Mouse (Mus musculus) forebrain, embryonic 13.5 days (tissue): ENCODE measurements at regions not wholly inside any gene's neighbourhood (a gene's known extent, or its start where the extent isn't known, plus 50 kb on each side); places are given as distances from the start of the nearest gene placed in this dataset.
A peak's percentile ranks its signal among the peaks of the same experiment; 100 is the strongest.

Experiments used
- ATAC-seq: fragments of 200-750 bp; cut with Nextera tagmentation; 2 replicates; pipeline ENCODE4 v1.8.0; 2017
- H3K27ac ChIP-seq: fragments of 300-500 bp; sonication (generic); 2 replicates; pipeline ENCODE4 v1.5.1; 2015; ENCODE audit warnings: inconsistent platforms, mild to moderate bottlenecking, moderate library complexity
- H3K27me3 ChIP-seq: fragments of 300-500 bp; sonication (generic); 2 replicates; pipeline ENCODE4 v1.6.1; 2015; ENCODE audit warnings: mild to moderate bottlenecking, inconsistent platforms
- H3K36me3 ChIP-seq: fragments of 300-500 bp; sonication (generic); 2 replicates; pipeline ENCODE4 v1.6.1; 2015; ENCODE audit warnings: mild to moderate bottlenecking, inconsistent platforms; ENCODE audit not compliant: poor library complexity, severe bottlenecking
- H3K4me1 ChIP-seq: fragments of 300-500 bp; sonication (generic); 2 replicates; pipeline ENCODE4 v1.6.1; 2015; ENCODE audit warnings: inconsistent platforms
- H3K4me2 ChIP-seq: fragments of 300-500 bp; sonication (generic); 2 replicates; pipeline ENCODE4 v1.6.1; 2015; ENCODE audit warnings: inconsistent platforms, mild to moderate bottlenecking, moderate library complexity
- H3K4me3 ChIP-seq: fragments of 300-500 bp; sonication (generic); 2 replicates; pipeline ENCODE4 v1.5.1; 2015; ENCODE audit warnings: mild to moderate bottlenecking, inconsistent platforms
- H3K9ac ChIP-seq: fragments of 300-500 bp; sonication (generic); 2 replicates; pipeline ENCODE4 v1.6.1; 2015; ENCODE audit warnings: mild to moderate bottlenecking, inconsistent platforms
- H3K9me3 ChIP-seq: fragments of 300-500 bp; sonication (generic); replicated peaks from 2 replicates; pipeline ENCODE4 v1.6.1; 2016; ENCODE audit warnings: inconsistent platforms
- WGBS: fragments of 180-500 bp; shearing (Covaris S2); methylation state at CpG from one replicate; pipeline ENCODE4 v1.1.7; 2015; 5-methylcytosine and 5-hydroxymethylcytosine counted together

DNA sequence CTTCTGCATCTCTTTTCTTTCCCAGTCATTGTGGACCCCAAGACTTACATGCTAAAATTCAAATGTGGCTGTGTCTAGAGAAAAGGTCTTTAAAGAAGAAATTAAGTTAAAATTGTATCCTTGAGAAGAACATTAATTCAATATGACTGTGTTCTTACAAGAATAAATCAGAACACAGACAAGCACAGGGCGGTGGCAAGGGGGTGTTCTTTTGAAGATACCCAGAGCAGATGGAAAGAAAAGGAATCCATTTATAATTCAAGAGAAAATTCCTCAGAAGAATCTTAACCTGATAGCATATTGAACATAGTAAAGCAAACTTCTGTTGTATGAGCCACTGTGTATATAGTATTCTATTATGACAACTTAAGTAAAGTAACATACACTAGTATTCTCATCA, 436.7 kb downstream of the Psat1 start:
- no peak for ATAC-seq
- Histone ChIP-seq H3K36me3 (no peaks in the 10 kb centered on the region), H3K27ac (no peak overlapping the region), H3K4me2 (no peak overlapping the region), H3K4me3 (no peak overlapping the region), H3K27me3 (peaks cover 23% of the 10 kb centered on the region), H3K4me1 (no peaks in the 10 kb centered on the region), H3K9me3 (0 out of 2 replicates have a peak, but pooled peaks cover 4% of the 10 kb centered on the region), H3K9ac (no peak overlapping the region)
- 91% methylated on average over 1 of the region's 1 CpGs for WGBS

DNA sequence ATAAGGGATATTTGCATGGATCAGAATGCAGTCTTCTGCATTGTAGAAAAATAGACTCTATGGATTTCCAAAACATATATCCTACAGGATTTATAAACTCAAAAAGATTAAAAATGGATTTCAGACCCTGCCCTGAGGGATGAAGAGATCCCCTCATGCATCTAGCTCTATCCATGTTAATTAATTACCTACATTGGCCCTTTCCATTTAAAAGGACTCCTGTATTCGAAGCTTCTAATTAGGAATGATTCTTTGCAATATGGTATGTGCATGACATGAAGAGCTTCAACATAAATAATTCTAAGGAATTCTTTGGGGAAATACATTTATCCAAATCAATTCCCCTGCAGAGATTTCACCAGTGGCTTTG, 444.2 kb downstream of the Psat1 start:
- H3K27ac ChIP-seq, result no peak overlapping the region
- no peak overlapping the region; the same call in 1 of the 2 replicates for H3K4me2 ChIP-seq
- H3K9me3 ChIP-seq, result 0 out of 2 replicates have a peak, but pooled peaks cover 4% of the 10 kb centered on the region
- 32% methylated on average over 1 of the region's 1 CpGs for WGBS
- peaks cover 66% of the 10 kb centered on the region for H3K27me3 ChIP-seq
- no peaks in the 10 kb centered on the region for H3K36me3 ChIP-seq
- no peak overlapping the region for H3K9ac ChIP-seq
- ATAC-seq, result peak; percentile 8; the same call in 1 of the 2 replicates
- H3K4me3 ChIP-seq, result no peak overlapping the region
- peaks cover 22% of the 10 kb centered on the region for H3K4me1 ChIP-seq

DNA sequence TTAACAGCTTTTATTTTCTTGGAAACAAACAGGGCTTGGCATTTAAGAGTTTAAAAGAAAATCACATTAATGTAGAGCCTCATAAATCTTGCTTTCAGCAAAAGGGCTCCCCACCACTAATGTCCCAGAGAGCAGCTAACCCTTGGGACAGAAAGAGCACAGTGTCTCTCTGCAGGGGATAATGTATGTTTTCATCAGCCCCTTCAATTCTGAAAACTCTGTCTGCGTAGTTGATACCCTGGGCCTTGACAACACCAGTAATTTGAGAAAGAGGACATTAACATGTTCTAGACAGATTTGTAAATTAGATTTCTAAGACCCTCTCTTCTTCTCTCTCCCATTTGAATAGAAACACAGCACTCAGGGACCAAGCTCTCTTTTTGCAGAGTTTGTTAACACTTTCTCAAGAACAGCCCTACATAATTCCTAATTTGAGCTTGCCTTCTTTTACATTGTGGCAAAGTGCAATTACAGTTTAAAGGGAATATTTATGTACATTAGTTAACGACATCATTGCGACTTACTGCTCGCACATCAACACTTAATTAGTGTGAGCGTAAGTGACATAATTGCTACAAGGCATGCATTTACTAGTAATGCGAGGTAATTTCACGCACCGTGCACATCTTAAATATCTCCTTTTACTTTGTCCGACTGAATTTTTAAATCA, 444.7 kb downstream of the Psat1 start:
- 16% methylated on average over 9 of the region's 9 CpGs for WGBS
- Histone ChIP-seq H3K9me3 (no peaks in the 10 kb centered on the region), H3K4me1 (peaks cover 22% of the 10 kb centered on the region), H3K9ac (no peak overlapping the region), H3K4me2 (no peak overlapping the region; the same call in 1 of the 2 replicates), H3K4me3 (no peak overlapping the region), H3K27ac (no peak overlapping the region), H3K27me3 (peaks cover 67% of the 10 kb centered on the region), H3K36me3 (no peaks in the 10 kb centered on the region)
- ATAC-seq, result peak; percentile 79; the same call in 1 of the 2 replicates

- Histone ChIP-seq H3K4me1 (no peaks in the 10 kb centered on the region), H3K27me3 (peaks cover 38% of the 10 kb centered on the region), H3K9me3 (no peaks in the 10 kb centered on the region), H3K36me3 (no peaks in the 10 kb centered on the region), H3K27ac (no peak overlapping the region), H3K4me2 (no peak overlapping the region), H3K4me3 (no peak overlapping the region), H3K9ac (no peak overlapping the region)
- 86% methylated on average over 1 of the region's 1 CpGs for WGBS
- ATAC-seq, result no peak
These were observed 451.6 kb downstream of the Psat1 start for GRCm38 (mm10) chr19:15495532-15495931.

DNA sequence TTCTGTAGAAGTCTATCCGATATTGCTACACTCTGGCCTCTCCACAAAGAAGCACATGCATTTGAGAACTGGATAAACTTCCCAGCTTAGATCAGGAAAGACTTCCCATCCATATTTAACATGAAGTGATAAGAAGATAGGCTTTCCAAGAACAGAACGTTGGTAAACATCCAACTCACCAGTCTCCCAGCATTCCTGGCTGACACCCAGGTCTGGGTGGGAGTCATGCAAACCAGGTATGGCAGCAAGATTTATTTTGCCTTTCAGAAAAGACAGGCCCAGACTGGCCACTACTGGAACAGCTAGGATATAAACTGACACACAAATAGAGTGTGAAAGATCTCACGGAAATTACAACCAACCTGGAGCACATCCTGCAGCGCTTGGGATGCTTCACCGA, 459.6 kb downstream of the Psat1 start:
- Histone ChIP-seq H3K36me3 (no peaks in the 10 kb centered on the region), H3K27ac (no peak overlapping the region), H3K27me3 (peaks cover 4% of the 10 kb centered on the region; the same call in 1 of the 2 replicates), H3K9ac (no peak overlapping the region), H3K4me2 (no peak overlapping the region), H3K9me3 (no peaks in the 10 kb centered on the region), H3K4me3 (no peak overlapping the region), H3K4me1 (no peaks in the 10 kb centered on the region)
- ATAC-seq, result no peak
- WGBS, result 91% methylated on average over 5 of the region's 5 CpGs

DNA sequence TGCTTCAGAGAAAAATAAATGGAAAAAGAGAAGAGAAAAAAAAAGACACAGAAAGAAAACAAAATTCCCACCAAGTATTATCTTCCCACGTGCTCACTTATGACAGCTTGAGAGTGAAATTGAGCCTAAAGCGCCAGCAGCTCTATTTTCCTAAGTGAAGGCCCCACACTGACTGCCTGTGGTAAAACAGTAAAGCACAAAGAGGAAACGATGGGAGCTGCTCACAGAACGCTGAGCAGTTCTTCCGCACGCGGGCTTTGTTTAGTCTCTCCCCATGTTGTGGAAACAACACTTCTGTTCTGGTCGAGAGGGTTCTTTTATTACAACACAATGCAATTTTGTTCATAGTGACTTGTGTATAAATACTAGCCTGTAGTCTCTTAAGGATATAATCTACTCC, 465.5 kb downstream of the Psat1 start:
- H3K27me3 ChIP-seq, result peaks cover 7% of the 10 kb centered on the region; the same call in 1 of the 2 replicates
- no peak overlapping the region for H3K4me2 ChIP-seq
- H3K36me3 ChIP-seq, result no peaks in the 10 kb centered on the region
- no peak overlapping the region for H3K9ac ChIP-seq
- peak; percentile 57 for ATAC-seq
- no peaks in the 10 kb centered on the region for H3K9me3 ChIP-seq
- 0 out of 2 replicates have a peak, but pooled peaks cover 4% of the 10 kb centered on the region for H3K4me1 ChIP-seq
- WGBS, result 13% methylated on average over 8 of the region's 8 CpGs
- no peak overlapping the region for H3K27ac ChIP-seq
- no peak overlapping the region for H3K4me3 ChIP-seq

DNA sequence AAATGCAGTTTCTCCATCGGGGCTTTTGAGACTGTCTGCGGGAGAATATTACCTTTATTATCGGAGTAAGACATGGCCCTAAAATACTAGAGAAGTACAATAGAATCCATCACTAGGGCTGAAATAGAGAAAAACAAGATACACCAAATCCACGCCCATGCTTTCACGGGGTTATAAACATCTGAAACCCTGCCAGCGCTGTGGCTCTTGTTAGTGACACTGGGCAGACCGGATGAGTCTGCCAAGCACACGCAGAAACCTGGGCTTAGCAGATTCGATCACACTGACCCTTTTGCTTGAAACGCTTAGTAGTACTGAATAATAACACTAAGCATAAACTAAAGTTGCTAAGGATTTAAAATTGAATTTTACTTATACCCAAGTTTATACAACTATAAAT, 477.6 kb downstream of the Psat1 start:
- 63% methylated on average over 10 of the region's 10 CpGs for WGBS
- Histone ChIP-seq H3K4me3 (no peak overlapping the region), H3K9ac (no peak overlapping the region), H3K4me1 (0 out of 2 replicates have a peak, but pooled peaks cover 5% of the 10 kb centered on the region), H3K36me3 (no peaks in the 10 kb centered on the region), H3K4me2 (no peak overlapping the region), H3K27me3 (no peaks in the 10 kb centered on the region), H3K27ac (no peak overlapping the region), H3K9me3 (no peaks in the 10 kb centered on the region)
- ATAC-seq, result no peak

DNA sequence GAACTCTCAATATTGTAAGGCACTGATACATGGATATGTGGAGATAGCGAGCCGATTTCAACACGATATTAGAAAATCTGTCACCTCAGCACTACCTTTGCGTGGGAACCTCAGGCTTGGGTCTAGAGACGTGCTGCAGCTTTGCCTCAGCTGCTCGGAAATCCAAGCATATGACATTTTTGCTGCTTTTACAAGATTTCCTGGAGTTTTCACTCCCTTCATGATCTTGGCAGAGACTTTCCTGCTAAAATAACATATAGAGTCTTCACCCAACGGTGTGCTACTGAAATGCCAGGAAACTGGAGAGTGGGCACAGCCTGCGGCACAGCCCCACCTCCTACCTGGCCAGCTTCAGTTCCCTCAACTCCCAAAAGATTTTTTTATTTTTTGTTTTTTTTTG, 480.4 kb downstream of the Psat1 start:
- ATAC-seq, result no peak
- Histone ChIP-seq H3K4me3 (no peak overlapping the region), H3K9me3 (no peaks in the 10 kb centered on the region), H3K27me3 (no peaks in the 10 kb centered on the region), H3K9ac (no peak overlapping the region), H3K36me3 (no peaks in the 10 kb centered on the region), H3K27ac (no peak overlapping the region), H3K4me1 (0 out of 2 replicates have a peak, but pooled peaks cover 5% of the 10 kb centered on the region), H3K4me2 (no peak overlapping the region)
- 91% methylated on average over 8 of the region's 8 CpGs for WGBS

DNA sequence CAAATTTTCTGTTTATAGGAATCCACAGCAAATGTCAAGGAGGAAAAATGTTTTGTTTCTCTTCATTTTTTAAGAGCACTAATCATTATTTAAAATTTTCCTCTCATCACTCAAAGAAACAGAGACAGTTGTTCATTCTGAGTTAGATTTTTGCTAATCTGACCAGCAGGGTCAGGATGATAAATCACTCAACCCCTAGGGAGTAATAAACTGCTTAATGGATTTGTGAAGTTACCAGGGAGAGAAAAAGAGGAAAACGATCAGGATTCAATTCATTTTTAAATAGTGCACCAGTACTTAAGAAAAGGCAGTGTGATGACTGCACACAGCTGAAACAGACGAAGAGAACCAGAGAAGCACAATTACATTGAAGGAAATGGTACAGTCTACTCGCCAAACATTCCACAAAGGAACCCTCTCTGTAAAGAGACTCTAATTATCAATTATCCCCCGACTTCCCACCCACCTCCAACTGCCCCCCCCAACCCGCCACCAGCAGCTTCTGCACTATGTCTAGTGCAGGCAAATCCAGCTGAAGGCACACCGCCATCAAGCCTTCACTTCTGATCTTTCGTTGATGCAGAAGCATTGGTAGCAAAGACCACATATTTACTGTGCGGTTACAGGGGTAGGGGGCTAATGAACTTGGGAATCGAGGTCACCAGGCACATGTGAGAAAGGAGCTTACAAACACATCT, 481.9 kb downstream of the Psat1 start:
- H3K9me3 ChIP-seq, result no peaks in the 10 kb centered on the region
- no peak overlapping the region for H3K27ac ChIP-seq
- 30% methylated on average over 9 of the region's 9 CpGs for WGBS
- no peak overlapping the region for H3K9ac ChIP-seq
- H3K36me3 ChIP-seq, result no peaks in the 10 kb centered on the region
- H3K4me3 ChIP-seq, result no peak overlapping the region
- no peaks in the 10 kb centered on the region for H3K27me3 ChIP-seq
- no peak for ATAC-seq
- no peak overlapping the region for H3K4me2 ChIP-seq
- 0 out of 2 replicates have a peak, but pooled peaks cover 5% of the 10 kb centered on the region for H3K4me1 ChIP-seq

DNA sequence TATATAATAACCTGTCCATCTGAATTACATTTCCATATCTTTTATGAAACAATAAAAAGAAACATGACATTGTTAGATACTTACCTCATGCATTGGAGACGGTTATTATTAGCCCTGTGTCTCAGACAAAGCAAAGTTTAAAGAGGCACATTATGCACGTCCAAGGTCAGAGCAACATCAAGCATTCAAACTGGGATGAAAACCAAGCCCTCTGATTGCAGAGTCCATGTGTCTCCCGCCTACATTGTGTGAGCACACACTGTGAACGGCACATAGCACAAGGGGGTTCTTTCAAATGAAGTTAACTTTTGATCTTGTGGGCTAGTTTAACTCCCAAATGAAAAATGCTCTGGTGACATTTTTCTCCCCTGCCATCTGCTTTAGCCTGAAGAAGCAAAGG, 489.3 kb downstream of the Psat1 start:
- Histone ChIP-seq H3K4me2 (no peak overlapping the region), H3K36me3 (no peaks in the 10 kb centered on the region), H3K9ac (no peak overlapping the region), H3K4me3 (no peak overlapping the region), H3K27me3 (no peaks in the 10 kb centered on the region), H3K9me3 (no peaks in the 10 kb centered on the region), H3K4me1 (no peaks in the 10 kb centered on the region), H3K27ac (no peak overlapping the region)
- WGBS, result 33% methylated on average over 4 of the region's 4 CpGs
- no peak for ATAC-seq

DNA sequence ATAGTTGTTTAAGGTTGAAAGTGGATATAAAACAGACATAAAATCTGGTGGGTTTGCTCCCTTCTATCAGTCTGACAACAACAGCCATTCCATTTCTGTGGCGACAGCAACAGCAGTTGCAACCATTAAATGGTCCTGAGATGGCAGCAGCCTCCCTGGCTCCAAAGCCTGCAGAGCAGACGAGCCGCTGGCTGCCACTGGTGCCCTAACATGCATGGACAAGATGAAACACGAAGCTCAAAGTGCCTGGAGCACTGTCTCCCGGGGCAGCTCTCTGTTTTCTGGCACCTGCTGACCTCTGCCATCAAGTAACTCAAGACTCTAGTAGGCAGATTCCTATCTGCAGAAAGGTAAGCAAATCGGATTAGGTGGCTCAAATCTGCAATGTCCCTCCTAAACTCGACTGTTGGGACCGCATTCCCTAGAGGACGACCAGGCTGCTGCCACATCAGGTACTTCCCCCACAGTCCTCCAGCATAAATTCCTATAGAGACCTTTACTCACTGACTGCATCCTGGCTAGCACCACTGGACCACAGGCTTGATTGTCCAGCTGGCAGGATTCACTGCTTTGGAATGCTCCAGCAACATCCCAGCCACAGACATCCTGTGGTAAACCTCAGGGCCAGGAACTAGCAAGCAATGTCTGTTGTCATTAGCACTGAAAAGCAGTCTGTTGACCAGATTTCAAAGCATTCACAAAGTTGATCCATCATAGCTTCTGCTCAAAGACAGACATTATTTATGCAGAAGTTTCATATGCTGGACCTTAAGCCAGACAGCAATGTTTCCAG, 490.0 kb downstream of the Psat1 start:
- H3K27ac ChIP-seq, result no peak overlapping the region

GRCm38 (mm10) chr19:15448989-15449388, 498.1 kb downstream of the Psat1 start:
- H3K9me3 ChIP-seq, result no peaks in the 10 kb centered on the region
- no peak overlapping the region for H3K27ac ChIP-seq
- WGBS, result 60% methylated on average over 5 of the region's 5 CpGs
- H3K4me2 ChIP-seq, result no peak overlapping the region
- H3K4me1 ChIP-seq, result no peaks in the 10 kb centered on the region
- no peak overlapping the region for H3K9ac ChIP-seq
- no peak overlapping the region for H3K4me3 ChIP-seq
- ATAC-seq, result peak; percentile 33; the same call in 1 of the 2 replicates
- H3K36me3 ChIP-seq, result no peaks in the 10 kb centered on the region
- H3K27me3 ChIP-seq, result no peaks in the 10 kb centered on the region

More for the DNA sequence above, 490.0 kb downstream of the Psat1 start:
- Histone ChIP-seq H3K9me3 (no peaks in the 10 kb centered on the region), H3K27me3 (no peaks in the 10 kb centered on the region), H3K4me2 (no peak overlapping the region), H3K4me1 (no peaks in the 10 kb centered on the region), H3K36me3 (no peaks in the 10 kb centered on the region), H3K4me3 (no peak overlapping the region), H3K9ac (no peak overlapping the region)
- no peak for ATAC-seq
- WGBS, result 64% methylated on average over 9 of the region's 9 CpGs
